Mouse (Mus musculus): ENCODE measurements around the gene Mms19.

Gene Mms19

DNA sequence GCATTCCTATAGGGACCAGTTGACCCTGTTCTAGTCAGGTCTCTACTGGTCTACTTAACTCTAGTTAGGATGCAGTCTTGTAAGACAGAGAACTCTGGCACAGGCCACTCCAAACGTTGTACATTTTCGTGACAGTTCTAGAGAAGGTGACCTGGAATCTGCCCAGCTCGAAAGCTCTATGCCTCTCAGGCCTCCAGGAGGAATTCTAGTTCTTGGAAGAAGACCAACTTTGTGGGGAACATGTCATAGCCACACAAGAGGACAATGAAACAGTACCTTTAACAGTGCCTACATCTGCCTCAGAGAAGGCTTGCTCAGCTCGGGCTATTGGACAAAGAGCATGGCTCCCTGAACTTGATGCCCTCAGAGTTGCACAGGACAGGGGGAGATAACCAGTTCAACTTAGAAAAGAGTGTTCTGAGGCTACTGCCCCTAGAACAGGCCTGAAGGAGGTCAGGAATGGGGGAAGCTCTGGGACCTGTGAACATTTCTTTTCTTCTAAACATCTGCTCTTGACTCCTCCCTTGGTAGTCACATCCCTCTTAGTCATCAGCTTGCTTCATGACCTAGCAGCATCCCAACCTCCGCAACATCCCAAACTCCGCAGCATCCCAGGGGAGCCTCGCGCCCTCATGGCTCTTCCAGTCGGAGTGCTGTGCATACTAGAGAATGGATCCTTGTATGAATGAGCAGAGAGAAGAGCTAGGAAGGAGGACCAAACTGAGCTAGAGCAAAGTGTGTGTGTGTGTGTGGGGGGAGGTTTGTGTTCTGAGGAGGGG, 18.0 kb upstream of the Mms19 start:
- DNase-seq (ENCODE audit: low read depth, low spot score) = no peak

DNA sequence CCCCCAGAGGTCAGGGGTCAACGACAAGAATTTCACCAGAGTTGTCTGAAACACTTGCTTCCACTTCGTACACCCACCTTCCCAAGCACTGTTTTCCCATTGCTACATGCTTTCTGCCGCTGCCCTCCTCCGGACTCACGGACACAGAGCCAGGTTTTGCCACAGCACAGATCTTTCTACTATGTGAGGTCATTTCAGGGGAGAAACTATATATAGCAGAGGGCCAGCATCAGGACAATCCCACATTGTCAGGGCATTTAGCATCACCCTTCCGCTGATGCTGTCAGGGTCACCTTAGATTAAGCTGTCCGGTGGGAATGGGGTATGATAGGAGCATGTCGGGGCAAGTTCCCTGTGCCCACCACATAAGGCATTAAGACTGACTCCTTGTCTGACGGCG, 16.1 kb upstream of the Mms19 start:
- no peak for DNase-seq (ENCODE audit: low read depth, low spot score)

DNA sequence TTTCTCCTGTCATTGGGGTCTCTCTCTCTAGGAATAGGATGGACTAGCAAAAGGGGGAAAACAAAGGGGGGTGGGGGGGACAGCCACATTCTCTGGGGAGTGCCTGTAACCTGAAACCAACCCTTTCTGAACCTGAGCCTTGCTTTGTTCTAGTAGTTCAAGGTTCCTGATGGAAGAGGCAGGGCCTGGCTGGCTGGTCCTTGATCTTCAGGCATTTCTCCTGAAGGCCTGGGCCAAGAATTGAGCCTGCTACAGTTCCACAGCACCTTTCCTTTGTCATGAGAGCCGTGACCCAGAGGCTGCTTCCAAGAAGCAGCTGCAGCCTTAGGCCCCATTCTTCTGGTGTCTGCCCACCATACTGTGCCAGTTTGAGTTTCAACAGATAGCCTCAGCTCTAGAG, 14.5 kb upstream of the Mms19 start:
- no peak for DNase-seq (ENCODE audit: low read depth, low spot score)

DNA sequence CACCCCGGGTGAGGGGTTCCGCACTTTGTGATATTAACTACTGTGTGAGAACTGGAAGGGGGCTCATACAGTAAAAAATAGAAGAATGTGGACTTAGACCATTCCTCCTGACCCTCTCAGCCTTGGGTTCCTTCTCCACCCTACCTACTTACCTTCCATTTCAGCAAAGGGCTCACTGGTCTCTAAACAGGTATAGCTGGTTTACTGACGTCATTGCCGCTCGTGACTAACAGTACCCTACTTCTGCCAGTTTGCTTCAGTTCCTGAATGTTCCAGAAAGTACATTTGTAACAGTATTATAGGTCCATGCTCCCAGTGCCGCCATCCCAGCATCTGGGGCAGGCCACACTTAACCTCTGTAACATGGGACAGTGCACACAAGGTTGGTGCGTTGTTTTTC, 13.1 kb upstream of the Mms19 start:
- DNase-seq (ENCODE audit: low read depth, low spot score) = no peak

DNA sequence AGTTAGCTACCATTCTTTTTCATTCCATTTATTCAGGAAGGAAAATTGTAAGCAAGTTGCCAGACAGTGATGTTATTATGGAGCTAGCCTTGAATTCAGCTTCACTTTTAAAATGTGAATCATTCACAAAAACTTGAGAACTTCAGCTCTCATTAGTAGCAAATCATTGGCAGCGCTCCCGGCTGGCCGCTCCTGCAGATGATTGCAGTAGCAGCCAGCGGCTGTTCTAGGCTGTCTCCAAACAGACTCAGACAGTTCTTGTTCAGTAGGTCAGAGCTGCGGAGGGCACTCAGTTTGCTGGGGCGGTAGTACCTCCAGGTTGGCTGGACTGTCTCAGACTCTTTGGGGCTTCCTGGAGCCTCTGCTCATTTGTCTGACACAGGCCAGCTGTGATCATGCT, 12.5 kb upstream of the Mms19 start:
- no peak for DNase-seq (ENCODE audit: low read depth, low spot score)

GRCm38 (mm10) chr19:41992971-41993370, 12.0 kb upstream of the Mms19 start:
- DNase-seq (ENCODE audit: low read depth, low spot score) = no peak

DNA sequence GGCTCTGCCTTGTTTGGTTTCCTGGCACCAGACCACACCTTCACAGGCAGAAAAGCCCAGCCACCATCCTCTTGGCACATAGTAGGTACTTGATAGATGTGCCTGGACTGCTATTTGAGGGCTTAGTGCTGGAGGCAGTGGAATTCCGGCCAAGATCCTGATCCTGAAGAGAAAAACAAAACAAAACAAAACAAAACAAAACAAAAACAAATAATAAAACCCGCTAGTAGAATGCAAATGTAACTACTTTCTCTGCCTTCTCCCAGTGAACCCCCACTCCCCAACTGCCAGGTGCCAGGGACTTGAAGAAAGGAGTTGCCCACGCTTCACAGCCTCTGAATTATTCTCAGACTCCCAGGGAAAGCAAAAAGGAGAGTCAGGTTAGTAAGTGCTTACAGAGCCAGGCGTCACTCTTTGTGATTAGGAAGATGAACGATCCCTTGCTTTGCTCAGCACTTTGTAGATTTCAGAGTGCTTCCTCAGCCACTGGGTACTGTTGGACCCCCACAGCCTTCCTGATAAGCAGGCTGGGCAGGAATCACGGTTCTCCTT, 11.0 kb upstream of the Mms19 start:
- DNase-seq (ENCODE audit: low read depth, low spot score) = no peak

DNA sequence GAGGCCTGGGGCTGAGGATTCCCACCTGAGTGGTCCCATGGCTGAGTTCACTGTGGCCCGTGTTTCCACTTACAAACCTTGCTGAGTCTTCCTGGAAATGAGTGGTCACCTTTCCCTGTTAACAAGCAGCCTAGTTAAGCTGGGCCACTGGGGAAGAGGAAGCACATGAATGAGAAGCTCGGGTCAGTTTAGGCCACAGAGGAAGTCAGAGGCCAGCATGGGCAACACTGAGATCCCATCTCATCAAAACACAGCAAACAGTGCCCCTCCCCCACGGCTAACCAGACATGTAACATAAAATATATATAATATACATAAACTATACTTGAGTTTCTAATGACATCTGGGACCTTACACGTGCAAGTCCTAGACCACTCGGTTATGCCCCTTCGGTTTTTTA, 8.9 kb upstream of the Mms19 start:
- no peak for DNase-seq (ENCODE audit: low read depth, low spot score)

DNA sequence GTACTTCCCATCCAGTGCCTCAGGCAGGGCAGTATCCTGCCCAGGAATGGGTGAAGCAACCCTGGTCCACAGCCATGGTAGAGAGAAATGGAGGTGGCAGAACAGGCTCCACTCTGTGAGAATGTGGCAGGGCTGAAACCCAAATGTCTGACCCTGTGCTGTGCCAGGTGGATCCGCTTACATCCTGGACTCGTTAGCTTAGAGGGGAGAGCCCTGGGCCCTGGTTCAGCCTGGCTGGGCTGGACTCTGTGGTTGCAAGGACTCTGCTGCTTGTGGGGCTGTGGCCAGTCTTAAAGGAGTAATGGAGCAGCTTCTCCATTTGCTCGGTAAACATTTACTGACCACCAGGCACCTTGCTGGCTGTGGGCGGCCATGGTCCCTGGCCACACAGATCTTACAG, 6.2 kb upstream of the Mms19 start:
- no peak for DNase-seq (ENCODE audit: low read depth, low spot score)

- DNase-seq (ENCODE audit: low read depth, low spot score) = no peak
Observed at GRCm38 (mm10) chr19:41985994-41986393, 5.0 kb upstream of the Mms19 start.

DNA sequence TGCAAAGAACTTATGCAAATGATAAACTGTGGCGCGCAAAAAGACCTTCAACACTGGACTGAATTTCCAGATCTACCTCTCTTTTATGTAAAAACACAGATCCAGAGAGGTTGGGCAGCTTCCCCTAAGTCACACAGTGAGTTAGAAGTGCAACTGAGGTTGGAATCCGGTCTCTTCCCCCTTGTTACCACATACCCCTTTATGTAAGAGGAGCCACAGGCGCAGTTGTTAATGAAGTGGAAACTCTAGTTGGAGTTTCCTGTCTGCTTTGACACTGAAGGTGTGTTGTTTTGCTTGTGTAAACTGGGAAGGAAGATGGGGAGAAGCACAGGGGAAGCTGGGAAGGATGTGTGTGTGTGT, 1.8 kb upstream of the Mms19 start:
- no peak for DNase-seq (ENCODE audit: low read depth, low spot score)

- no peak for DNase-seq (ENCODE audit: low read depth, low spot score)
Observed at GRCm38 (mm10) chr19:41981931-41982790, 1.2 kb upstream of the Mms19 start.

GRCm38 (mm10) chr19:41981595-41981927, 604 bp upstream of the Mms19 start, which contains the start of gene Ubtd1:
Ubtd1 (plus strand) TSS chr19:41981763.
- DNase-seq (ENCODE audit: low read depth, low spot score) = no peak

- DNase-seq (ENCODE audit: low read depth, low spot score) = peak; percentile 61
Observed at GRCm38 (mm10) chr19:41980422-41980818, 537 bp downstream of the Mms19 start.

DNA sequence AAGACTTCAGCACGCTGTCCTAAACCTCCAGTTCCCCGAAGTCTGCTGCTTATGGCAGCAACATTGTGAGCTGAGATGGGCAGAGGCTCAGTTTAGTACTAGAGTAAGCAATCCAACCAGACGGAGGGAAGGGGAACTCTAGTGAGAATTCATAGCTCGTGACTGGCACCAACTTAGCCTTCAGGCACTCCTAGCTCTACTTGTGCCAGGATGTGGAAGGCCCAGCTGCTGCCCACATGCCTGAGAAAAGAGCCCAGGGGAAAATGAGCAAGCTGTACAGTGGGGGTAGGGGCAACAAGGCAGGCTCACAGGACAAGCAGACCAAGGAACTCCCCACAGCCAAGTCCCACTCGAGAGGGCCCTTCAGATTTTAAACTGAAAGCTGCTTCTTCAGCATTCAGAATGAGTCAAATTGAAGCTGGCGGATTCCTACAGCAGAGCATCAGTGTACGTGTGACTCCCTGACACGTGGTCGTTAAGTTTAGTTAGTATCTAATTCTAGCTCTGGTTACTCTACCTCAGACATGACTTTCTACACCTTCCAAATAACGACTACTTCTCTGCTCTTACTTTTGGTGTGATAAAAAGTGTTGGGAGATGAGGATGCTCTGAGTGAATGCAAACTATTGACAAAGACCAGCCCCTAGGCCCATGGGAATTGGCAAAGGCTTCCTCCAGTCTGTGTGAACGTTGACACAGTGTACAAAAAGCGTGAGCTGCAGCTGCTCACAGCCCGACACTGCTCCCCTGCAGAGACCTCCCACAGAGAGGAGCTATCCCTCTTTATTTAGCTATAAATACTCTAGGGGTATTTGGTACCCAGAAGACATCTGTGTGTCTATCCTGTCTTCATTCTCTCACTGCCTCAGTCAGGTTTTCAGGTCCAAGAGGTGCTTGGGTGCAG, 6.8 kb downstream of the Mms19 start:
- no peak for DNase-seq (ENCODE audit: low read depth, low spot score)

DNA sequence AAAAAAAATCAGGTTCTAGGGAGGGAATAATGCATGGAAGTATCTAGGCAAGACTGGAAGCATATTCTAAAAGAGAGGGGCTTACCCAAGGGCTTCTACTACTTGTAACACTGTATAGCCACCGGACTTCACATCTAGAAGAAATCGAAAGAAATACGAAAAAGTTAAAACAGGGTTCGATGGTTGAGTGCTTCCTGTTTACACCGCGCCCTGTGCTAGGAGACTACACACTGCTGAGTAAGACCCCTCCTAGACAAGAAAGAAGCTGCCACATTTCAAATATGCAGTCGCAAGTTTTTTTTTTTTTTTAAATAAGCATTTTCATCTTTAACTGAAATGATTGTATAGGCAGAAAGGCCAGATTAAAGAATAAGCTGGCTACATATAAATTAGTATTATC, 11.3 kb downstream of the Mms19 start:
- no peak for DNase-seq (ENCODE audit: low read depth, low spot score)

- DNase-seq (ENCODE audit: low read depth, low spot score) = no peak
Observed at GRCm38 (mm10) chr19:41953574-41953973, 27.4 kb downstream of the Mms19 start.

DNA sequence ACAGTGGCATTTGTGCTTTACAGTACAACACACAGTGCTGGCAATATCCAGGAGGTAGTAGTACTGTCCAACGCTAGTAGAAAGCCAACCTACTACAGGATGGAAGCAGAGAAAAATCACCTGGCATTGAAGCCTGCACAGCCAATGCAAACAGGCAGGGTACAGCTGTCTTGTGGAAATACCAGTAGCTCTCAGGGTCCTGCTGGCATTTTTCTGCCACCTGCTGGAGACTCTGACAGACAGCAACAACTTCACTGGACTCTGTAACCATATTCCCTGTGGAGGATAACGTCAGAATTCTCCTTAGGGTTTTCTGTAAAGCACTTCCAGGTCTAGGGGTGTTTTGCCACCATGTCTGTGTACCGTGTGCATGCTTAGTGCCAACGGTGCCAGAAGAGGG, 28.7 kb downstream of the Mms19 start:
- DNase-seq (ENCODE audit: low read depth, low spot score) = peak; percentile 26

DNA sequence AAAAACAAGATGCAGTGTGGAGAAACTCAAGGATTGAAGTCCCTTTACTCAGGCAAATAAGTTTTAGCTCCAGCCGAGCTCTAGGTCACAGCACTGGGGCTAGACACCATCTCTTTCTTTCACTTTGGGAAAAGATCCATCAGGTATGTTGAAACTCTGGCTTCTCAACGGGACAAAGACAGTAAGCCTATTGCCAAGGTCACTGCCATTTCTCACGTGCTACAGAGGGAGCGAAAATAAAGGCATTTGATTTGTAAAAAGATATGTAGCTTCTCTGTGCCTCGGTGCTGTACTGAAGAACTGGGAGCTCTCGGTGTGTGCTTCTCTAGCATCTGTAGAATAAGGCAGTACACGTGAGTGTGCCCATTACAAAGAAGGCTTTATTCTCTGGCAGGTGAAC, 37.1 kb downstream of the Mms19 start:
- DNase-seq (ENCODE audit: low read depth, low spot score) = no peak

DNA sequence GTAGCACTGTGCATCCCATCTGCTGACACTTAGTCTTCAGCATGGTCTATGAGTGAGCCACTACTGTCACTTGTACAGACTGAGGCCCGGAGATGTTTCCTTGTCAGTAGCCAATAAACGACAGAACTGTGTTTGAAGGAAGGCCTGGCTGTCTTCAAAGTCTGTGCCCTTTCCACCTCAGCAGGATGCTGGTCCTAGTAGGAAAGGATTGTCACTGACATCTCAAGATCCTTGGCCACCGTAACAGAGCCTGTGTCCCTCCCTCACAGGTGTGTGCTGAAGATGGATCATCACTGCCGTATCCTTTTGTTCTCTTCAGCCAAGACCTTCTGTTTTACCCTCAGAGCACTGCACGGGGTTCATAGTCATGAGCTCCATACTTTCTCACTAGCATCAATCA, 42.4 kb downstream of the Mms19 start:
- DNase-seq (ENCODE audit: low read depth, low spot score) = no peak

GRCm38 (mm10) chr19:41935921-41936320, 45.0 kb downstream of the Mms19 start:
- DNase-seq (ENCODE audit: low read depth, low spot score) = no peak

DNA sequence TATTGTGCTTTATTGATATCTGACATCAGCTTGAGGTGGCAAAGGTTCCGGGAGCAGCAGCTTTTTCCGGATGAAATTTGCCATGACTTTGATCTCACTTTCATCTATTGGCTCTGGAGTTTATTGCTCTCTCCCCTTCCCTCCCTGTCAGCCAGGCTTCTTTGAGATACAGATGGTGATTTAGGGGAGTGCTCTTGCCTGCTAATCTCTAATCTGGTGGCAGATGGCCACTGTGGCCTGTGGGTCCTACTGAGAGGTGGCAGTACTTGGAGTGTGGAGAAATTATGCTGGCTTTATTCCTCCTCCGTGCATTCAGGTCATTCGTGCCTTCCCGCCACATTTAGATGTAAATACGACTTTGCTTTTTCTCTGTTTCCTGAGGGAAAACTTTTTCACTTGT, 46.8 kb downstream of the Mms19 start:
- peak; percentile 19 for DNase-seq (ENCODE audit: low read depth, low spot score)
